In the genomic region with DNA sequence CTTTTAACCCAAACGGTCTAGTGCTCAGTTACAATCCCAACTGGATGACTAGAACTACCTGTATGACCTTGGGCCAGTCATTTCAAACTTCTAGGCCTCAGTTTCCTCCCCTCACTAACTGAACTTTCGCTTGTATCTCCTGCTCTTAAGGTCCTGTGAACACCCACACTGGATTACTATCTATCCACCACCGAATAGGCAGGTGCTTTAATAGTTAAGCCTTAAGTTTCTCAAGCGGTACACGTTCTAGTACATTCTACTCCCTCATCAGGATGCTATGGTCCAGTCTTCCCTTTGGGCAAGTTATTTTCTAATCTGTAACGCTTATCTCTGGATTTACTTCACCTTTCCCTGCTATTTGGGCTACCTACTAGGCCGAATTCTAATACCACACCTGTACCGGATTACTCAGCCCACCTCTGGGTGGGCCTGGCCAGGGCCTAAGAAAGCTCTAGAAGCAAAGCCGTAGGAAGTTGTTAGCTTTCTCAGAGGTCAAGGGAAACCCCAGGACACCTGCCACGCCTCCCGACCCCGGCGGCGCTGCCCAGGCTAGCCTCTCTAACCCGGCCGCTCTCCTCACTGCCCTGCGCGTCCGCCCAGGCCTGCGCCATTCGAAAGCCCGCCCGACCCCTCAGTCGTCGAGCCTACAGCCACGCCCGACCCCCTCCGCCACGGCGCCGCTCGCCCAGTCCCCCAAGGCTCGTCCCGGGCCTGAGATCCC, we compare ENCODE assay signal across 8 mouse cellular contexts. TPM values are rescaled to one million over a fixed set of nuclear protein-coding genes. Genes with fewer than 3 reads are reported as not detected.
DNase-seq lines count a peak whose midpoint lies in the region; TF ChIP-seq lines count a peak whose summit lies in the region.

No protein-coding gene starts in this region.

- peak overlapping the region; percentile 95 for H3K4me2 ChIP-seq in myocyte (ENCODE audit: low read depth)

- no peaks in the 10 kb centered on the region for H3K36me3 ChIP-seq in myocyte (ENCODE audit: control insufficient read depth, insufficient read depth)

- H3ac ChIP-seq in myocyte (ENCODE audit: control insufficient read depth, insufficient read length) = peak overlapping the region; percentile 47

- H3K27ac ChIP-seq in embryonic fibroblast, embryonic 13.5 days (ENCODE audit: insufficient read depth, low read length) = peak overlapping the region; percentile 17; the same call in 1 of the 2 replicates

- H3K4me1 ChIP-seq in embryonic fibroblast, embryonic 13.5 days (ENCODE audit: control insufficient read depth, insufficient read depth, low read length) = peaks cover 2% of the 10 kb centered on the region

- DNase-seq in embryo, embryonic 10.5 days (ENCODE audit: low spot score) = peak; percentile 44
- DNase-seq in embryo, embryonic 9.5 days (ENCODE audit: extremely low spot score) = no peak
- peak; percentile 28 for DNase-seq in CD4-positive helper T cell, adult 2 months (ENCODE audit: low read depth, low spot score)
- DNase-seq in kidney, postnatal 36 days = peak; percentile 56 to 71
- DNase-seq in ovary, adult 18-20 months (ENCODE audit: low spot score) = no peak
- no peak for DNase-seq in spleen, adult 18-20 months

- no peaks in the 10 kb centered on the region for H3K27me3 ChIP-seq in myocyte (ENCODE audit: control insufficient read depth, insufficient read depth, insufficient read length)

- peaks cover 54% of the 10 kb centered on the region for H3K79me2 ChIP-seq in myocyte (ENCODE audit: control insufficient read depth, insufficient read depth)

- no peak for TF ChIP-seq CTCF in embryonic fibroblast, embryonic 13.5 days (IDR thresholded peaks at IDR 0.05; ENCODE audit: borderline replicate concordance, insufficient read depth, low read length)

- H3K4me3 ChIP-seq in embryonic fibroblast, embryonic 13.5 days (ENCODE audit: insufficient read depth, low read length) = peak overlapping the region; percentile 100
- H3K4me3 ChIP-seq in myocyte = peak overlapping the region; percentile 84

- no peak for TF ChIP-seq POLR2A in embryonic fibroblast, embryonic 13.5 days (IDR thresholded peaks at IDR 0.05; ENCODE audit: low read depth, low read length)
- TF ChIP-seq POLR2A in myocyte (IDR thresholded peaks at IDR 0.05; ENCODE audit: insufficient read length, low read depth) = no peak

TF ChIP-seq in myocyte, 11 proteins besides CTCF, POLR2A, EP300 and RAD21:
- no peak for TF ChIP-seq MYOG (IDR thresholded peaks at IDR 0.05; ENCODE audit: control insufficient read depth in 1 of 3, insufficient read depth in 1 of 3, insufficient read length in 2 of 3, low read depth in 2 of 3)
- TF ChIP-seq USF1 (IDR thresholded peaks at IDR 0.05; ENCODE audit: low read depth) = no peak
- no peak for TF ChIP-seq SRF (IDR thresholded peaks at IDR 0.05; ENCODE audit: control insufficient read depth, insufficient read length, low read depth)
- TF ChIP-seq REST (IDR thresholded peaks at IDR 0.05; ENCODE audit: insufficient read depth, insufficient read length) = no peak
- no peak for TF ChIP-seq CEBPB (IDR thresholded peaks at IDR 0.05; ENCODE audit: insufficient read depth, poor library complexity, severe bottlenecking)
- peak in 1 of 3 experiments; percentile 6 for TF ChIP-seq MYOD1 (IDR thresholded peaks at IDR 0.05; ENCODE audit: control insufficient read depth in 1 of 3, insufficient read length in 2 of 3, low read depth in 2 of 3)

RNA-seq across cellular contexts. Expression of a gene that starts 0.6 kb away (rescaled TPM):
- 735 and 759 TPM in 2 replicates for polyA plus RNA-seq in embryonic fibroblast, embryonic 13.5 days (2011; ENCODE audit: insufficient read length, low read depth, missing spikeins)
- polyA plus RNA-seq in myocyte (2012; fragmentation: generic; extraction: Trizol) = 139 TPM

RNA-seq across cellular contexts. Expression of a gene that starts 29.4 kb away (rescaled TPM):
- not detected in 2 replicates for polyA plus RNA-seq in embryonic fibroblast, embryonic 13.5 days (2011; ENCODE audit: insufficient read length, low read depth, missing spikeins)
- polyA plus RNA-seq in myocyte (2012; fragmentation: generic; extraction: Trizol) = not detected

RNA-seq across cellular contexts. Expression of a gene that starts 32.8 kb away (rescaled TPM):
- 28.9 and 37.3 TPM in 2 replicates for polyA plus RNA-seq in embryonic fibroblast, embryonic 13.5 days (2011; ENCODE audit: insufficient read length, low read depth, missing spikeins)
- polyA plus RNA-seq in myocyte (2012; fragmentation: generic; extraction: Trizol) = 13.7 TPM

RNA-seq across cellular contexts. Expression of a gene that starts 51.9 kb away (rescaled TPM):
- 465 and 590 TPM in 2 replicates for polyA plus RNA-seq in embryonic fibroblast, embryonic 13.5 days (2011; ENCODE audit: insufficient read length, low read depth, missing spikeins)
- 54.5 TPM for polyA plus RNA-seq in myocyte (2012; fragmentation: generic; extraction: Trizol)

Comparison
In these comparisons a context has a peak if more than half of its experiments do, and no peak if none do; other contexts are left out.
1. DNase-seq: peak in embryo, embryonic 10.5 days (single experiment), CD4-positive helper T cell, adult 2 months (single experiment) and kidney, postnatal 36 days (2 of 2); none in embryo, embryonic 9.5 days (single experiment), ovary, adult 18-20 months (single experiment) and spleen, adult 18-20 months (0 of 2).